Mouse (Mus musculus) erythroblast, embryonic 14.5 days (primary cell): ENCODE results near the gene Gm9376. TPM values are rescaled to one million over a fixed set of nuclear protein-coding genes. Genes with fewer than 3 reads are reported as not detected.

Experiments used
- H3K27me3 ChIP-seq: 2 replicates; pipeline ENCODE4 v1.6.1; 2012; ENCODE audit warnings: inconsistent platforms; ENCODE audit not compliant: control insufficient read depth
- H3K36me3 ChIP-seq: 2 replicates; pipeline ENCODE4 v1.6.1; 2012; ENCODE audit warnings: mild to moderate bottlenecking, inconsistent platforms; ENCODE audit not compliant: control insufficient read depth
- H3K4me1 ChIP-seq: 2 replicates; pipeline ENCODE4 v1.6.1; 2012; ENCODE audit warnings: inconsistent platforms; ENCODE audit not compliant: control insufficient read depth
- H3K4me3 ChIP-seq: replicated peaks from 2 replicates; pipeline ENCODE3; 2012; ENCODE audit warnings: moderate library complexity, mild to moderate bottlenecking, inconsistent platforms
- H3K9me3 ChIP-seq: 2 replicates; pipeline ENCODE4 v1.6.1; 2012; ENCODE audit warnings: low read length, inconsistent platforms, mixed read lengths; ENCODE audit not compliant: control insufficient read depth
- GATA1 ChIP-seq: IDR thresholded peaks from 2 replicates; pipeline ENCODE4 v1.6.1; 2012; ENCODE audit warnings: low read length, inconsistent platforms, mixed read lengths
- TAL1 ChIP-seq: IDR thresholded peaks from 3 replicates; pipeline ENCODE4 v1.6.1; 2012; ENCODE audit warnings: low read length, inconsistent platforms, mixed read lengths
- polyA plus RNA-seq: library from polyadenylated mRNA; stranded (reverse); fragments of >175 nt; gene quantifications from 2 replicates; pipeline ENCODE4 v1.2.3, GENCODE M21; 2012

Gm9376 gene
- polyA plus RNA-seq, 1 experiment, result not detected

DNA sequence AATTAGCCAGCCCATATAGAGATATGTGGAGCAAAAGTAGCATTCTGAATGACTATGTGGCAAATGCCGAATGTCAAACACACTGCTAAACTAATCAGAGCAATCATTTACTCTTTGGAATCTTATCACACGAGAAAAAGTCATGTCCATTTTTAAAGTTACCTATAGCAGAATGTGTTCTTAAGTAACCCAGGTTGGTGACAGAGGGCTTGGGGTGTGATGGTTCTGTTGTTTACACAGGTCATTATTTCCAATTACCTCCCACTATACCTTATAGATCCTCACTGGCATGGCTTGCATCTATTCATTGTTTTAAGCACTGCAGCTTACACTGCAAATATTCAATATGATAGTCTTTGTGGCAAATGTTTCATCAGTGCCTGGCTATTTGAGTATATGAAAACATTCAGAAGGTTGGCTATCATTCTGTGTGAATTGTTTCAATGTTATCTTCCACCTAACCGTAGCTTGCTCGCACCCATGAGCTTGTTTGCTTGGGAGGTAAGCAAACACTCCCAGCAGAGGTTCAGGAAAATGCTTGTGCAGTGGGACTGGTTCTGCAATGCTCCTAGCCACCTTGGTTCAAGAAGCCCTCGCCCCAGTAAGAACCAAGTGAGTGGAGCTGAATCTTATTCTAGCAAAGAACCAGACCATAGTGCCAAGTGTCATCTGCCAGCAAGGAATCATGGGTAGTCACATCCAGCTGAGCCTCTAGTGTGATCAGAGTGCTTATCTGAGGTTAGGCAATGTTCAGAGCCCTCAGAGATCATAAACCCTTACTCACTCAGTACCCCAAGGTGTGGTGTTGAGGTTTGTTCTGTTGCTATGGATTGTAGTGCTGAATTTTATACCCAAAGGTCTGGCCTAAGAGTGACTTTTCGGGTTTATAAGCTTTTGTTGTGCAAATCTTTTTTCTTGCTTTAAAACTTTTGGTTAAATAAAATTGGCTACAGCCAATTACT, 6.1 kb downstream of the Gm9376 start:
- H3K4me1 ChIP-seq, result no peaks in the 10 kb centered on the region
- TF ChIP-seq GATA1, result no peak
- TF ChIP-seq TAL1, result no peak
- no peaks in the 10 kb centered on the region for H3K9me3 ChIP-seq
- no peak overlapping the region for H3K4me3 ChIP-seq
- no peaks in the 10 kb centered on the region for H3K36me3 ChIP-seq
- no peaks in the 10 kb centered on the region for H3K27me3 ChIP-seq

DNA sequence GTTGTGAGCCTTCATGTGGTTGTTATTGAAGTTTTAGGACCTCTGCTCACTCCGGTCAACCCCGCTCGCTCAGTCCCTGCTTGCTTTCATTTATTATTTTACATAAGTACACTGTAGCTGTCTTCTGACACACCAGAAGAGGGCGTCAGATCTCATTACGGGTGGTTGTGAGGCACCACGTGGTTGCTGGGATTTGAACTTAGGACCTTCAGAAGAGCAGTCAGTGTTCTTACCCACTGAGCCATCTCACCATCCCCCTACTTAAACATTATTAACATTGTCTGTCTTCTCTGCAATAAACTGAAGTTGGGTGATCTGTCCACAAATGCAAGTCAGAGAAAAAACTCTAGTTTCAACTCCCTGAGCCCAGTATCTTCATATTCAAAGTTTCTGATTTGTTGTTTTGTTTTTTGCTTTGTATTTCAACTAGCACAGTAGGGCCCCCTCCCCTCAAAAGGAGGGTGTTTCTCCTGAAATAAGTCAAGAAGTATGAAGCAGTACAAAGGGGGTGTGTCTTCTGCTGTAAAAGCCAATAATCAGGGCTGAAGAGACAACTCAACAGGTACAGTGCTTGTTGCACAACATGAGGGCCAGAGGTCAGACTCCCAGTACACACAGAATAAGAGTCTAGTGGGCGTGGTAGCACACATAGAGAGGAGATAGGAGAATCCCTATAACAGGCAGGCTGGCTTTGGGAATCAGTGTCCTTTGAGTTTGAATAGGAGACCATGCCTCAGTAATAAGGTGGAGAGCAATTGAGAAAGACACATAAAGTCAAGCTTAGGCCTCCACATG, 11.1 kb downstream of the Gm9376 start:
- TF ChIP-seq GATA1, result no peak
- no peak for TF ChIP-seq TAL1
- Histone ChIP-seq H3K27me3 (no peaks in the 10 kb centered on the region), H3K9me3 (peaks cover 11% of the 10 kb centered on the region), H3K4me3 (no peak overlapping the region), H3K36me3 (no peaks in the 10 kb centered on the region), H3K4me1 (no peaks in the 10 kb centered on the region)

DNA sequence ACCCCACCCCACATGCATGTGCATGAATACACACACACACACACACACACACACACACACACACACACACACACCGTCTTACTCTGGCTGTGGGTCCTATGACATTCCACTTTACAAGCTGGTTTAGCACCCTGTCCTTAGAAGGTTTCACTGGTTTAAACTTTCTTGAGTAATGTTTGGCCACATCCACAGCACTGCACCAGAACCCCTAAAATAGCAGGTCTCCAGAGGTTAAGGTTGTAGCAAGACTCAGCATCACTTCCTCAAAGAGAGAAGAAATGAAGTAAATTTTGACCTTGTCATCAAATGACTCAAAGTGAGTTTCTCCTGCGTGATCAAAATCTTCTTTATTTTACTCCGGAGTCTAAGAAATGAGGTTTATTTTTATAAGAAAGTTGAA, 15.5 kb downstream of the Gm9376 start:
- no peak for TF ChIP-seq GATA1
- no peak for TF ChIP-seq TAL1
- Histone ChIP-seq H3K36me3 (no peaks in the 10 kb centered on the region), H3K4me3 (no peak overlapping the region), H3K27me3 (no peaks in the 10 kb centered on the region), H3K9me3 (peaks cover 11% of the 10 kb centered on the region), H3K4me1 (no peaks in the 10 kb centered on the region)

DNA sequence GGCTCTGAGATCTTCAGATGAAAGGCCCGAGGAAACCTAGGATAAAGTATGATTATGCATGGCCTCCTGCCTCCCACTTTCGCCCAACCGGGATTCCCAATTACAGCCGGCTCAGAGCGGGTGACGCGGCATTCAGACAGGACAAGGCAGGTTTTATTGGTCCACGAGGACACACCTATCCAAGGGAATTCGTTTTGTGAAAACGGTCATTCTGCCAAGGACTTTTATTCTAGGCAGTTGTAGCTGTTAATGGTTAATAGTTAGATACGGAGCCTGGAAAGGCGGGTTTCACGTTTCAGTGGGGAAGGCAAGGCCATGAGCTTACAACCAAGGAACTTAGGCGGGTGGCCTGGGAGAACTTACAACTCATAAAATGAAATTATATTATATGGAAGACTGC, 16.2 kb downstream of the Gm9376 start:
- Histone ChIP-seq H3K27me3 (no peaks in the 10 kb centered on the region), H3K9me3 (peaks cover 11% of the 10 kb centered on the region), H3K36me3 (no peaks in the 10 kb centered on the region), H3K4me3 (no peak overlapping the region), H3K4me1 (no peaks in the 10 kb centered on the region)
- TF ChIP-seq GATA1 (no peak), TAL1 (no peak)

DNA sequence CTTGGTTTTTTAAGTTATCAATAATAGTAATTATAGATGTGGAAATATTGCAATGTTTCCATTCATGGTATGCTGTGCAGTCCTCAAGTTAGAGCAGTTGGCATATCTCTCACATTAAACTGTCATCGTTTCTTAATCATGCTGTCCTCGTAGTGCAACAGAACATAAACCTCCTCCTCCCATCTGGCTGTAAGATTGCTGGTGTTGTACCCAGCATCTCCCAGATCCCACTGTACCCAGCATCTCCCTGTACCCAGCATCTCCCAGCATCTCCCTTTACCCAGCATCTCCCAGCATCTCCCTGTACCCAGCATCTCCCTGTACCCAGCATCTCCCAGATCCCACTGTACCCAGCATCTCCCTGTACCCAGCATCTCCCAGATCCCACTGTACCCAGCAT, 19.3 kb downstream of the Gm9376 start:
- Histone ChIP-seq H3K4me1 (no peaks in the 10 kb centered on the region), H3K4me3 (no peak overlapping the region), H3K9me3 (no peaks in the 10 kb centered on the region), H3K36me3 (no peaks in the 10 kb centered on the region), H3K27me3 (no peaks in the 10 kb centered on the region)
- no peak for TF ChIP-seq TAL1
- no peak for TF ChIP-seq GATA1

DNA sequence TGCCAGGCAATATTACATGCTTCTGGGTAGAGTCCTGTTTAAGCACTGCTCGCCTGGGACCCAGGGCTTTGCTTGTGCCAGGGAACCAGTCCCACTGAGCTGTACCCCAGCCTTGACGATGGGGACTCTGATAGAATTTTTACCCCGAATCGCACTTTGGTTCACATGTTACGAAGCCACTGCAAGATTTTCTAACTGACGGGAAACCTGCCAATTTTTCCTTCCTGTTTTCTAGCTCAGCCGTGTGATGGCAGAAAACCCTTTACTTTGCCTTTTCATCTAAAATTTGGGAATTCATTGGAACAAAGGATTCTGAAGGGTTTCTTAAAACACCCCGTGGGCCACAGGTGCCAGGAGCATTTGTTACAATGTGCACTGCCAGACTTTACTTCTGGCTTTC, 22.4 kb downstream of the Gm9376 start:
- H3K27me3 ChIP-seq, result no peaks in the 10 kb centered on the region
- TF ChIP-seq TAL1 (no peak), GATA1 (no peak)
- H3K4me1 ChIP-seq, result no peaks in the 10 kb centered on the region
- no peaks in the 10 kb centered on the region for H3K36me3 ChIP-seq
- no peaks in the 10 kb centered on the region for H3K9me3 ChIP-seq
- H3K4me3 ChIP-seq, result no peak overlapping the region

DNA sequence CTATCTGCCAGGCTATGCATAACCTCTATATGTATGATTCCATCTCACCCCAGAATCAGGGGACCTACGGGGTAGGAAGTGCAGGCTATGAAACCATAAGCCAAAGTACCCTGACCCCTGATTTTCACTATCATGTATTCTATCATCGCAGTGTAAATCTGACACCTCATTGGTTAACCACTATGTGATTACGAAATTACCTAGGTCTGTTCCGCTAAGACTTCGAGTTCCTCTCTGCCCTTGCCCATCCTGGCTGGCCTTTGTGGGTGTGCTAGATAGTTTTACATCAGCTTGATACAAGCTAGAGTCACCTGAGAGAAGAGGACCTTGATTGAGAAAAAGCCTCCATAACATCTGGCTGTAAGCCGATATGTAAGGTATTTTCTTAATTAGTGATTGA, 23.2 kb downstream of the Gm9376 start:
- Histone ChIP-seq H3K4me1 (no peaks in the 10 kb centered on the region), H3K9me3 (no peaks in the 10 kb centered on the region), H3K4me3 (no peak overlapping the region), H3K27me3 (no peaks in the 10 kb centered on the region), H3K36me3 (no peaks in the 10 kb centered on the region)
- TF ChIP-seq TAL1 (no peak), GATA1 (no peak)

DNA sequence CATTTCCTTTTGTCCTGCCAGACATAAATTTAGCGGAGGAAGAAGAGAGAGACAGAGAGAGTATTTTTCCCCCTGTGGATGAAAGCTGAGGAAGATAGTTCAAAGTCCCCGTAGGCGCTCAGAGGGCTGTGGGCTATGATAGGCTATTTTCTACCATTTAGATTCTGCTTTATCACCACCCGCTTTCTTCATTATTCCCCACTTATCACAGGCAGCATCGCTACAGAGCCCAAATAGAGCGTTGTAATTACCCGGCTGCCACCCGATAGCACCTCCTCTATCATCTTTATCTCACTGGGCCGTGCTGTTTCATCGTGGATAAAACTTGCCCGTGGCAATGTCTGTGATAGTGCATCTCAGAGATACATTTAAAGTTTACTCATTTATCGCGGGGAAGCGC, 35.8 kb downstream of the Gm9376 start:
- no peak overlapping the region for H3K4me3 ChIP-seq
- H3K27me3 ChIP-seq, result no peaks in the 10 kb centered on the region
- no peaks in the 10 kb centered on the region for H3K4me1 ChIP-seq
- no peak for TF ChIP-seq TAL1
- no peak for TF ChIP-seq GATA1
- peaks cover 13% of the 10 kb centered on the region; the same call in 1 of the 2 replicates for H3K9me3 ChIP-seq
- no peaks in the 10 kb centered on the region for H3K36me3 ChIP-seq

DNA sequence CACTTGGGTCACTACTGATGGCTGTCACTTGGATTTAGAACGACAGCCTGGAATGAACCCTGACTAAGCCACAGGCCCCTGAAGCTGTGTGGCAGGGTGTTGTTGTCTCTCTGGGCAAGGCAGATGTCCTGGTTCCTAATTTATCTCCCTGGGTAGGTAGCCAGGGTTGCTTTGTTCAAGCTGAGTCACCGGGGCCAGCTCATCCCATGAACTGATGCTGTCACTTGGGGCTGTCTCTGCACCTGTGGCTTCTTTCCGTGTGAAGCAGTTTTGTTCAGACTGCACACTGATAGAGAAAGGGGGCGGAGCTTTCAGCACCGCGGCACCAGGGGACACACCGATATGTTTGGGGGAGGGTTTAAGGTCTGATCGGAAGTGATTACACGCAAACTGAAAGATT, 37.8 kb downstream of the Gm9376 start:
- Histone ChIP-seq H3K4me1 (no peaks in the 10 kb centered on the region), H3K9me3 (peaks cover 15% of the 10 kb centered on the region; the same call in 1 of the 2 replicates), H3K27me3 (no peaks in the 10 kb centered on the region), H3K36me3 (no peaks in the 10 kb centered on the region), H3K4me3 (no peak overlapping the region)
- no peak for TF ChIP-seq TAL1
- no peak for TF ChIP-seq GATA1
